Mouse (Mus musculus) kidney, adult 2 months (tissue): Measurements from ENCODE around the gene Rgs4. TPM values are rescaled to one million over a fixed set of nuclear protein-coding genes. Genes with fewer than 3 reads are reported as not detected.

Experiments used
- DNase-seq: peaks from one replicate; pipeline ENCODE4 v3.0.0; 2021
- H3K27ac ChIP-seq: fragments of 200-500 bp; 2 replicates; pipeline ENCODE4 v1.5.1; 2012; ENCODE audit warnings: low read depth, low read length, control low read depth, inconsistent platforms; ENCODE audit not compliant: insufficient read depth
- H3K27me3 ChIP-seq: fragments of 200-500 bp; replicated peaks from 2 replicates; pipeline ENCODE4 v1.6.1; 2012; ENCODE audit warnings: mild to moderate bottlenecking, moderate library complexity, low read length, inconsistent platforms; ENCODE audit not compliant: control insufficient read depth, insufficient read depth
- H3K36me3 ChIP-seq: fragments of 200-500 bp; 2 replicates; pipeline ENCODE4 v1.6.1; 2012; ENCODE audit warnings: mild to moderate bottlenecking, moderate library complexity, low read length, inconsistent platforms; ENCODE audit not compliant: control insufficient read depth, insufficient read depth
- H3K4me1 ChIP-seq: fragments of 200-500 bp; 2 replicates; pipeline ENCODE4 v1.6.1; 2011; ENCODE audit warnings: low read length; ENCODE audit not compliant: control insufficient read depth, insufficient read depth
- H3K4me3 ChIP-seq: fragments of 200-500 bp; 2 replicates; pipeline ENCODE4 v1.5.1; 2011; ENCODE audit warnings: mild to moderate bottlenecking, low read depth, low read length, control low read depth; ENCODE audit not compliant: insufficient read depth
- CTCF ChIP-seq: fragments of 200-500 bp; conservative IDR thresholded peaks from 2 replicates; pipeline ENCODE4 v1.5.1; 2011; ENCODE audit warnings: low read depth, mild to moderate bottlenecking, control low read depth, low read length, moderate library complexity, mixed read lengths; ENCODE audit not compliant: insufficient read depth, insufficient read length
- POLR2A ChIP-seq: fragments of 200-500 bp; IDR thresholded peaks from one replicate; pipeline ENCODE4 v1.6.1; 2011; ENCODE audit warnings: low read depth, low read length, control low read depth
- WGBS: fragments of 180-500 bp; shearing (Covaris S2); methylation state at CpG from one replicate; pipeline ENCODE4 v1.1.7; 2018; 5-methylcytosine and 5-hydroxymethylcytosine counted together
- polyA plus RNA-seq: library from polyadenylated mRNA; depleted of rRNA; stranded (reverse); fragments of >200 nt; gene quantifications from 2 replicates; pipeline ENCODE4 v1.2.3, GENCODE M21; 2012

Gene Rgs4
- polyA plus RNA-seq, 1 experiment = 1.8 TPM

DNA sequence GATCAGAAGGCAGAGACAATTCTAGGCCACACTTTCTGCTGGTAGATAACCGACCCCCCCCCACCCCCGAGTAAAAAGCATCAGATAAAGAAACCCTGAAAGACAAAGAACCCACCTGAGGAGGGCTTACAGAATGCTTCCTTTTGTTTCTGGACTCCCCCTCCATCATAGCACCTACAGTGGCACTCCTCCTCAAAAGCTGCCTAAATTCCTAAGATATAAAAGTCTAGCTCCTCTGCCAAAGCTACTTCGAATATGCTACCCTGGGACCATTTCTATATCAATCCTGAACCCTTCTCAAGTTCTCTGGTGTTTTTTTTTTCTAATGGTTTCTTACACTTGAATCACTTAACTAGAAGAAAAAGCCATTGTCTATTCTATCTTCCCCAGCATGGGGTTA lies 9.1 kb upstream of the Rgs4 start:
- no peak overlapping the region for H3K4me3 ChIP-seq

GRCm38 (mm10) chr1:169752395-169752794 lies 5.0 kb upstream of the Rgs4 start:
- H3K4me1 ChIP-seq = no peaks in the 10 kb centered on the region
- H3K4me3 ChIP-seq = no peak overlapping the region
- TF ChIP-seq CTCF (no peak), POLR2A (no peak)
- H3K27me3 ChIP-seq = no peaks in the 10 kb centered on the region
- WGBS = 16% methylated on average over 4 of the region's 4 CpGs
- no peak overlapping the region for H3K27ac ChIP-seq
- H3K36me3 ChIP-seq = no peaks in the 10 kb centered on the region
- DNase-seq = no peak

More for the DNA sequence above, 9.1 kb upstream of the Rgs4 start:
- no peaks in the 10 kb centered on the region for H3K36me3 ChIP-seq
- TF ChIP-seq CTCF (no peak), POLR2A (no peak)
- DNase-seq = no peak
- H3K4me1 ChIP-seq = no peaks in the 10 kb centered on the region
- H3K27me3 ChIP-seq = no peaks in the 10 kb centered on the region
- 27% methylated on average over 3 of the region's 3 CpGs for WGBS
- H3K27ac ChIP-seq = no peak overlapping the region

GRCm38 (mm10) chr1:169748439-169748838 lies 997 bp upstream of the Rgs4 start:
- H3K27ac ChIP-seq = no peak overlapping the region
- no peaks in the 10 kb centered on the region for H3K27me3 ChIP-seq
- TF ChIP-seq CTCF (no peak), POLR2A (no peak)
- no peak for DNase-seq
- no peak overlapping the region for H3K4me3 ChIP-seq
- H3K4me1 ChIP-seq = no peaks in the 10 kb centered on the region
- H3K36me3 ChIP-seq = no peaks in the 10 kb centered on the region
- WGBS = 52% methylated on average over 5 of the region's 5 CpGs

DNA sequence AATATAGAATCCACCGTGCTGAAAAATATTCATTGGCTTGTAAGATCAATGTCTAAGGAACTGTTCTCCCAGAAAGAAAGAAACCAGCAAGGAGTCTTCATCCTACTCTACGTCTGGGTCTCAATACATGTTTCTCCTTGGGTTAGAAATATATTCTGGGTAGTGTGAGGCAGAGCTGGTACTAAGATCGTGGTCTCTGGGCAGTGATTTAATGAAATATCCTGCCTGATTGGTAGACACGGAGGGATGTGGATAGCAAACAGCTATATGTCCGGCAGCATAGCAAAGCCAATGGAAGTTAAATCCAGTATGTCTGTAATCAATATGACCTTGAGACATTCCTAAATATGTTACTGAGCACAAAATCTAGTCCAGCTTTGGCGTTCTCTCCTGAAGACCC lies 460 bp upstream of the Rgs4 start:
- Histone ChIP-seq H3K4me1 (no peaks in the 10 kb centered on the region), H3K36me3 (no peaks in the 10 kb centered on the region), H3K27ac (no peak overlapping the region), H3K27me3 (no peaks in the 10 kb centered on the region), H3K4me3 (no peak overlapping the region)
- WGBS = 41% methylated on average over 6 of the region's 6 CpGs
- no peak for TF ChIP-seq CTCF
- TF ChIP-seq POLR2A = no peak
- DNase-seq = no peak

GRCm38 (mm10) chr1:169741147-169741546 lies 6.3 kb downstream of the Rgs4 start:
- no peaks in the 10 kb centered on the region for H3K36me3 ChIP-seq
- no peak overlapping the region for H3K4me3 ChIP-seq
- H3K27me3 ChIP-seq = no peaks in the 10 kb centered on the region
- no peaks in the 10 kb centered on the region for H3K4me1 ChIP-seq
- no peak for DNase-seq
- TF ChIP-seq POLR2A (no peak), CTCF (no peak)
- WGBS = 70% methylated on average over 5 of the region's 5 CpGs
- H3K27ac ChIP-seq = no peak overlapping the region

- H3K36me3 ChIP-seq = no peaks in the 10 kb centered on the region
- H3K27ac ChIP-seq = no peak overlapping the region
- no peak overlapping the region for H3K4me3 ChIP-seq
- WGBS = 74% methylated on average over 6 of the region's 6 CpGs
- peak; percentile 3 for DNase-seq
- H3K4me1 ChIP-seq = no peaks in the 10 kb centered on the region
- no peaks in the 10 kb centered on the region for H3K27me3 ChIP-seq
- TF ChIP-seq POLR2A (no peak), CTCF (no peak)
These were observed 10.2 kb downstream of the Rgs4 start for GRCm38 (mm10) chr1:169737231-169737630.

GRCm38 (mm10) chr1:169736139-169736538 lies 11.3 kb downstream of the Rgs4 start:
- no peak for DNase-seq
- WGBS = 61% methylated on average over 6 of the region's 6 CpGs
- H3K4me1 ChIP-seq = no peaks in the 10 kb centered on the region
- no peak for TF ChIP-seq CTCF
- TF ChIP-seq POLR2A = no peak
- H3K36me3 ChIP-seq = no peaks in the 10 kb centered on the region
- no peaks in the 10 kb centered on the region for H3K27me3 ChIP-seq
- no peak overlapping the region for H3K4me3 ChIP-seq
- H3K27ac ChIP-seq = no peak overlapping the region
